Mouse (Mus musculus) cerebellum, postnatal 25 days (tissue): ENCODE measurements around the gene Sis.

ENCODE experiments used
- DNase-seq, 2 experiments: peaks; one replicate each; pipeline ENCODE4 v3.0.0; 2021; ENCODE audit warnings: mixed read lengths in 2 of 2

The Sis gene

GRCm38 (mm10) chr3:72967675-72968074, at the start of gene Sis:
Sis (minus strand) TSS chr3:72967863.
- no peak for DNase-seq

GRCm38 (mm10) chr3:73006045-73006444, 38.4 kb upstream of the Sis start:
- no peak for DNase-seq

GRCm38 (mm10) chr3:73002933-73003696, 35.5 kb upstream of the Sis start:
- DNase-seq, result no peak

GRCm38 (mm10) chr3:72997517-72997916, 29.9 kb upstream of the Sis start:
- no peak for DNase-seq

- no peak for DNase-seq
Measured at GRCm38 (mm10) chr3:72990992-72991391, 23.3 kb upstream of the Sis start.

GRCm38 (mm10) chr3:72976602-72977001, 8.9 kb upstream of the Sis start:
- DNase-seq, result no peak

GRCm38 (mm10) chr3:72918919-72919526, 48.6 kb downstream of the Sis start:
- DNase-seq, result no peak

- DNase-seq, result no peak
Measured at GRCm38 (mm10) chr3:72882501-72882900, 85.2 kb downstream of the Sis start.

GRCm38 (mm10) chr3:72868141-72868540, 99.5 kb downstream of the Sis start:
- no peak for DNase-seq

GRCm38 (mm10) chr3:72858738-72859137, 108.9 kb downstream of the Sis start:
- no peak for DNase-seq

GRCm38 (mm10) chr3:72855405-72855804, 112.3 kb downstream of the Sis start:
- no peak for DNase-seq

GRCm38 (mm10) chr3:72840641-72841040, 127.0 kb downstream of the Sis start:
- DNase-seq, result no peak
